Mouse (Mus musculus) hindbrain, postnatal 0 days (tissue): ENCODE measurements at regions not wholly inside any gene's neighbourhood (a gene's known extent, or its start where the extent isn't known, plus 50 kb on each side); places are given as distances from the start of the nearest gene placed in this dataset.

Experiments
- ATAC-seq: fragments of 200-750 bp; cut with Nextera tagmentation; 2 replicates; pipeline ENCODE4 v1.8.0; 2017; ENCODE audit warnings: mild to moderate bottlenecking, moderate TSS enrichment, moderate library complexity
- DNase-seq: peaks from one replicate; pipeline ENCODE4 v3.0.0-alpha.2; 2015; ENCODE audit warnings: low spot score
- H3K27ac ChIP-seq: fragments of 300-500 bp; sonication (generic); 2 replicates; pipeline ENCODE4 v1.5.1; 2014; ENCODE audit warnings: mild to moderate bottlenecking
- H3K27me3 ChIP-seq: fragments of 300-500 bp; sonication (generic); 2 replicates; pipeline ENCODE4 v1.6.1; 2014; ENCODE audit warnings: low read length, mixed read lengths; ENCODE audit not compliant: insufficient read depth
- H3K36me3 ChIP-seq: fragments of 300-500 bp; sonication (generic); 2 replicates; pipeline ENCODE4 v1.6.1; 2014; ENCODE audit warnings: low read length, mixed read lengths; ENCODE audit not compliant: insufficient read depth
- H3K4me1 ChIP-seq: fragments of 300-500 bp; sonication (generic); 2 replicates; pipeline ENCODE4 v1.6.1; 2014; ENCODE audit warnings: antibody characterized with exemption, low read length, mixed read lengths; ENCODE audit not compliant: insufficient read depth
- H3K4me2 ChIP-seq: fragments of 300-500 bp; sonication (generic); 2 replicates; pipeline ENCODE4 v1.6.1; 2014; ENCODE audit warnings: low read depth, mild to moderate bottlenecking, low read length, moderate library complexity, mixed read lengths
- H3K4me3 ChIP-seq: fragments of 300-500 bp; sonication (generic); 2 replicates; pipeline ENCODE4 v1.5.1; 2014; ENCODE audit warnings: low read length
- H3K9ac ChIP-seq: fragments of 300-500 bp; sonication (generic); replicated peaks from 2 replicates; pipeline ENCODE4 v1.6.1; 2014; ENCODE audit warnings: mild to moderate bottlenecking, low read length, moderate library complexity, mixed read lengths
- H3K9me3 ChIP-seq: fragments of 300-500 bp; sonication (generic); 2 replicates; pipeline ENCODE4 v1.6.1; 2016; ENCODE audit warnings: low read length, mixed read lengths
- CTCF ChIP-seq: IDR thresholded peaks from 2 replicates; pipeline ENCODE4 v1.5.1; 2016; ENCODE audit warnings: antibody characterized with exemption, control low read depth, low read depth
- WGBS: fragments of 180-500 bp; shearing (Covaris S2); extraction: QIAGEN DNeasy Blood & Tissue Kit; methylation state at CpG from one replicate; pipeline ENCODE4 v1.1.7; 2014; 5-methylcytosine and 5-hydroxymethylcytosine counted together

DNA sequence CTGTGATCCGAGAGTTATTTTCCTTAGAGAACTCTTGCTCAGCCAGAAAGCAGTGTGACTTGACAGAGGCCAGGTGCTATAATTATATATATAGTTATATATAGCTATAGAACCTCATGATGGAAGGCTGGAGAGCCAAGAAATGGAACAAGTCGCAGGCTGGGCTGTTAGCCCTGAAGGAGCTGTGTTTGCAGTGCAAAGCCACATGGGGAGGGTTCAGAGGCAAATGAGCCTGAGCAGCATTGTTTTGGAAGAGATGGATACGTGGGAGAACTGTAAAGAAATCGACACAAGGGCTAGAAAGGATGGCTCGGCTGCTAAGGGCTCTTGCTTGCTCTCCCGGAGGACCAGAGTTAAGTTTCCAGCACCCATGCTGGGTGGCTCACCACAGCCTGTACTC, 95.3 kb upstream of the Syt13 start:
- no peak for TF ChIP-seq CTCF

DNA sequence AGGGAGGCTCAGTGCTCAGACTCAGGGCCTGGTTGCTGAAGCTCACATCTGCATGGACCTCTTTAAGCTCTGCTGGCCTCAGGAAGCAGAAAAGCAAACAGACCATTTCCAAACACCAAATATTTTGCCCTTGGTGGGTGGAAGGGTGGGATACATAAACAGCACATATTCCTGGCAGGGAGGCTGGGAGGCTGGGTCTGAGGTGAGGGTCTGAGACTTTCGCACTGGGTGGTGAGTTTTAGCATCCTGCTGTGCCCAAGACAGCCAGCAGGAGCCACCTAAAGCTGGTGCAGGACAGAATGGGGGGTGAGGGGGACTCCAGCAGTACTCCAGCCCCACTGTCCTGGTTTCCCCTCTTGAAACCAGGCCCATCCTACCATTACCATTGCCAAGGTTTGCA, 90.6 kb upstream of the Syt13 start:
- Histone ChIP-seq H3K4me1 (peaks cover 9% of the 10 kb centered on the region; the same call in 1 of the 2 replicates), H3K27me3 (no peaks in the 10 kb centered on the region), H3K27ac (no peak overlapping the region), H3K4me3 (no peak overlapping the region), H3K36me3 (no peaks in the 10 kb centered on the region), H3K9me3 (no peaks in the 10 kb centered on the region), H3K9ac (no peak overlapping the region), H3K4me2 (no peak overlapping the region)
- no peak for DNase-seq
- no peak for ATAC-seq
- TF ChIP-seq CTCF: no peak
- WGBS: 81% methylated on average over 1 of the region's 1 CpGs

More for the DNA sequence above, 95.3 kb upstream of the Syt13 start:
- Histone ChIP-seq H3K4me2 (no peak overlapping the region), H3K4me1 (no peaks in the 10 kb centered on the region), H3K4me3 (no peak overlapping the region), H3K27ac (no peak overlapping the region), H3K36me3 (no peaks in the 10 kb centered on the region), H3K9ac (no peak overlapping the region), H3K27me3 (no peaks in the 10 kb centered on the region), H3K9me3 (no peaks in the 10 kb centered on the region)
- no peak for DNase-seq
- ATAC-seq: no peak
- WGBS: 73% methylated on average over 6 of the region's 6 CpGs

DNA sequence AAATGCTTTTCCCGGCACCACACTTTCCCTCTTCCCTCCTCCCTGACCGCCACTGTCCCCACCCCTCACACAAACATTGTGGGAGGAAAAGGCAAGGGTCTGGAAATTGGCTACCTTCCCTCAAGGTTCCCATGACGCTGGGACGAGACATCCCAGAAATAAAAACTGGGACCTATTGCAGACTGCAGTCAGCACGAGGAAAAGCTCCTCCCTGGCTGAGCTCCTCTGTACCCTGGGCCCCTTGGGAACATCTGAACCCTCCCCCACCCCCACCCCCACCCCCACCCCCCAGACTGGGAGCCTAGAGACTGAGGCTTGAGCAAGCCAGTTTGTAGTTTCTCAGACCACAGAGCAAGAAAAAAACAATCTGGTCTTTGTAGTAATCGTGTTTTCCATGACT, 89.5 kb upstream of the Syt13 start:
- 15% methylated on average over 6 of the region's 6 CpGs for WGBS
- no peak overlapping the region for H3K27ac ChIP-seq
- DNase-seq: peak; percentile 18
- no peak overlapping the region for H3K9ac ChIP-seq
- no peaks in the 10 kb centered on the region for H3K27me3 ChIP-seq
- H3K9me3 ChIP-seq: no peaks in the 10 kb centered on the region
- no peak for ATAC-seq
- H3K36me3 ChIP-seq: no peaks in the 10 kb centered on the region
- no peak for TF ChIP-seq CTCF
- H3K4me3 ChIP-seq: no peak overlapping the region
- no peak overlapping the region for H3K4me2 ChIP-seq
- H3K4me1 ChIP-seq: peaks cover 9% of the 10 kb centered on the region; the same call in 1 of the 2 replicates

DNA sequence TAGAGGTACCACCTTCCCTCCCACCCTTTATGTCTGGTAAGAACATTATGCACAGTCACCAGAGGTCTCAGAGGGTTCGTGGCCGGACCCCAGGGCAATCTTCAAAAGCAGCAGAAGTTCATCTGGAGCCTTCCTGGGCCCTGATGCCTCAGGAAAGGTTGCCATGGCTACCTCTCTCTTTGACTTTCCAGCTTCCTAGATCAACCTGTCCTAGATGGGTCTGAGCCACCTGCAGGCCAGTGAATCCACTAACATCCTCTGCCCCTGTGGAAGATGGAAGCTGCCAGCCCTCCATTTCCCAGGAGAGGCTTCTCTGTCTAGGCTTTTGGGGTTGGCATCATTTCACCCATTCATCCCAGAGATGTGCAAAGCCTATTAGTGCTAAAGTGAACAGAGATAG, 84.8 kb upstream of the Syt13 start:
- Histone ChIP-seq H3K36me3 (no peaks in the 10 kb centered on the region), H3K9ac (no peak overlapping the region), H3K4me2 (no peak overlapping the region), H3K27ac (no peak overlapping the region), H3K9me3 (no peaks in the 10 kb centered on the region), H3K27me3 (no peaks in the 10 kb centered on the region), H3K4me1 (peaks cover 5% of the 10 kb centered on the region; the same call in 1 of the 2 replicates), H3K4me3 (no peak overlapping the region)
- ATAC-seq: peak; percentile 53; the same call in 1 of the 2 replicates
- WGBS: 54% methylated on average over 2 of the region's 2 CpGs
- peak; percentile 33; the same call in 1 of the 2 replicates for TF ChIP-seq CTCF
- peak; percentile 46 for DNase-seq

DNA sequence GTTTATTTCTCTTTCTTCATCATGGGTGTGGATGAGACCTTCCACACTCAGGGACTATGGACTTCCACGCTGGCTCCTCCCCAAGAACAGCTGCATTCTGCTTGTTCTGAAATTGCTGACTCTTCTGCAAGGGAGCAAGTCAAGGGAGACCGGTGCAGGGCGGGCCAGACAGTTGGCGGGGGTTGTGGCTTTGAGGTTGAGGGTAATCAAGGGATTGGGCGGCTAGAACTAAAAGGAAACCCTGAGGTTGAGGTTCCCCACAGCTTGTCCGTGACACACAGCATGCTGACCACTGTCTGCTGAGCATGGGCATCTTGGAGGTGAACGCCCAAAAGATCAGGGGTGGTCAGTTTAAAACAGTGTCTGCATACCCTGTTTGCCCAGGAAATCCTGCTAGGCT, 83.1 kb upstream of the Syt13 start:
- H3K27ac ChIP-seq: no peak overlapping the region

DNA sequence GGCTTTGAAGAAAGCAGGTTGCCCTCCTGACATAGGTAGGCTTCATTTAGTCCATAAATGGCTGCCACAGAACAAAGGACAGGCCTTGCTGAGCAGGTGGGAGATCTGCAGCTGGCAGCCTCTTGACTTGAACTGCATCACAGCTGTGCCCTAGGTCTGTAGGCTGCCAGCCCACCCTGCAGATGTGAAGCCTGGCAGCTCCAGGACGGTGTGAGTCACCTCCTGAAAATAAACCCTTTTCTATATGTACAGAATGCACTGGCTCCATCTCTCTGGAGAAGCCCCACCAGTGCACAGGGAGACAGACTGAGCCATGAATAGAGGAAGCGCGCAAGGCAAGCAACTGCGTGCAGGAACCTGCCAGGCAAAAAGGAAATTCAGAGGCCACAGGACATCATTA, 78.7 kb upstream of the Syt13 start:
- Histone ChIP-seq H3K4me2 (no peak overlapping the region), H3K27me3 (no peaks in the 10 kb centered on the region), H3K27ac (no peak overlapping the region), H3K36me3 (no peaks in the 10 kb centered on the region), H3K4me1 (no peaks in the 10 kb centered on the region), H3K9ac (no peak overlapping the region), H3K4me3 (no peak overlapping the region), H3K9me3 (no peaks in the 10 kb centered on the region)
- WGBS: 53% methylated on average over 4 of the region's 4 CpGs
- no peak for TF ChIP-seq CTCF
- ATAC-seq (no peak), DNase-seq (no peak)

More for the DNA sequence above, 83.1 kb upstream of the Syt13 start:
- ATAC-seq: no peak
- Histone ChIP-seq H3K4me1 (no peaks in the 10 kb centered on the region), H3K9ac (no peak overlapping the region), H3K36me3 (no peaks in the 10 kb centered on the region), H3K9me3 (no peaks in the 10 kb centered on the region), H3K4me2 (no peak overlapping the region), H3K4me3 (no peak overlapping the region), H3K27me3 (no peaks in the 10 kb centered on the region)
- no peak for DNase-seq
- WGBS: 73% methylated on average over 7 of the region's 7 CpGs
- TF ChIP-seq CTCF: no peak

DNA sequence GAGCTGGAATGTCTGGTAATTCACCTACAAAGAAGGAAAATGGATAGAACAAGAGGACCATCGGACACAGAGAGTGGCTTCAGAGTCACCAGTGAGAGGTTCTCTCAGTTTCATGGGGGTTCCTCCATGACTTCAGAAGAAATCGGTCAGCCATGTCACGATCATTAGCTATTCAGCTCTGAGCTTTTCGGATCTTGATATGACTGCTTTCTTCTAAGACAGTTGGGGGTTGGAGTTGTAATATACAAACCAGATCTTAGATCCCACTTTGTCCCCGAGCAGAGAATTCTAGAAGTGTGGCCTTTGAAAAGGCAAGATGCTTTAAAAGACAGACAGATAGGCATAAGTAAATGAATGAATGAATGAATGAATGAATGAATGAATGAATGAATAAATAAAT, 76.9 kb upstream of the Syt13 start:
- Histone ChIP-seq H3K27ac (no peak overlapping the region), H3K4me3 (no peak overlapping the region), H3K4me1 (no peaks in the 10 kb centered on the region), H3K27me3 (no peaks in the 10 kb centered on the region), H3K4me2 (no peak overlapping the region), H3K36me3 (no peaks in the 10 kb centered on the region), H3K9me3 (no peaks in the 10 kb centered on the region), H3K9ac (no peak overlapping the region)
- TF ChIP-seq CTCF: no peak
- DNase-seq: no peak
- ATAC-seq: no peak
- WGBS: 85% methylated on average over 5 of the region's 5 CpGs
